Mouse (Mus musculus) lung, adult 2 months (tissue): ENCODE measurements around the gene Gm20388. TPM values are rescaled to one million over a fixed set of nuclear protein-coding genes. Genes with fewer than 3 reads are reported as not detected.

Experiments
- DNase-seq: peaks from one replicate; pipeline ENCODE4 v3.0.0; 2022
- H3K4me1 ChIP-seq: fragments of 200-500 bp; 2 replicates; pipeline ENCODE4 v1.6.1; 2011; ENCODE audit warnings: low read length; ENCODE audit not compliant: control insufficient read depth, insufficient read depth
- H3K4me3 ChIP-seq: fragments of 200-500 bp; replicated peaks from 2 replicates; pipeline ENCODE3; 2011; ENCODE audit warnings: low read depth, mild to moderate bottlenecking, control low read depth, low read length; ENCODE audit errors: extremely low read depth
- CTCF ChIP-seq: fragments of 200-500 bp; IDR thresholded peaks from 2 replicates; pipeline ENCODE4 v1.5.1; 2011; ENCODE audit warnings: mild to moderate bottlenecking, low read length, control low read depth; ENCODE audit not compliant: insufficient read depth
- POLR2A ChIP-seq: fragments of 200-500 bp; IDR thresholded peaks from 2 replicates; pipeline ENCODE4 v1.6.1; 2011; ENCODE audit warnings: low read depth, mild to moderate bottlenecking, control low read depth, low read length, borderline replicate concordance; ENCODE audit errors: extremely low read depth
- whole genome bisulfite sequencing: fragments of 180-500 bp; shearing (Covaris S2); methylation state at CpG from one replicate; pipeline ENCODE4 v1.1.7; 2018; 5-methylcytosine and 5-hydroxymethylcytosine counted together
- polyA plus RNA-seq: library from polyadenylated mRNA; depleted of rRNA; stranded (reverse); fragments of >200 nt; gene quantifications from 2 replicates; pipeline ENCODE4 v1.2.3, GENCODE M21; 2012

Gm20388 gene
- polyA plus RNA-seq, 1 experiment = 67.8 TPM

- Histone ChIP-seq H3K4me3 (no peak overlapping the region), H3K4me1 (no peaks in the 10 kb centered on the region; the same call in 1 of the 2 replicates)
- peak; percentile 23 for DNase-seq
- TF ChIP-seq POLR2A (no peak), CTCF (no peak)
- 20% methylated on average over 20 of the region's 20 CpGs for WGBS
Measured at GRCm38 (mm10) chr8:123729055-123729785, 3818.6 kb downstream of the Gm20388 start.

DNA sequence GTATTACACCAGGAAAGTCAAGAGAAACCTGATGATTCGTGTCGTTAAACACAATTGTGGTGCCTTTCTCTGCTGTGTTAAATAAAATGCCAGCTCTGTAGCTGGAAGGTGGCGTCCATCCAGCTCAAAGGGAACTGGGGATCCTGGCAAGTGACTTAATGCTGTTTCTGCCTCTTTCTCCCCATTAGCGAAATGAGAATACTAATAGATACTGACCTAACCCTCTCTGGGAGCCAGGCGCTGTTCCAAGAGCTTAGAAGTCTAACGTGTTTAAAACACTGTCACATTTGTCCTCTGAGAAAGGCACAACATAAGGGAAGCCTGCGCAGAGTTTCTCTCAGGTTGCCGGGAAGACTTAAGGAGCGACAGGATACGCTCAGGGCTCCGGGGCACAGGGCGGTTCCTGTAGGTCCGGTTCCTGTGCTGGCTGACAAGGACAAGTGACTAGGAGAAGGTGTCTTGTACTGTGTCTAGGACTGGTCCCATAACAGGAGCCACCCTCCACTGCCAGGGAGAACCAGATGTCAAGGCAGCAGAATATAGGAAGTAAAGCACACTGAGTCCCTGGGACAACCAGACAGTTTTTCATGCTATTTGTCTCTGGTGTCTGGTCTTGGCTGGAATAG, 3819.3 kb downstream of the Gm20388 start:
- DNase-seq = no peak
- WGBS = 26% methylated on average over 13 of the region's 13 CpGs

GRCm38 (mm10) chr8:123732332-123732731, 3821.7 kb downstream of the Gm20388 start:
- TF ChIP-seq CTCF (no peak), POLR2A (no peak)
- WGBS = 43% methylated on average over 4 of the region's 4 CpGs
- Histone ChIP-seq H3K4me3 (no peak overlapping the region), H3K4me1 (no peaks in the 10 kb centered on the region; the same call in 1 of the 2 replicates)
- no peak for DNase-seq

More for the DNA sequence above, 3819.3 kb downstream of the Gm20388 start:
- no peak overlapping the region for H3K4me3 ChIP-seq
- no peaks in the 10 kb centered on the region; the same call in 1 of the 2 replicates for H3K4me1 ChIP-seq
- TF ChIP-seq POLR2A = no peak
- no peak for TF ChIP-seq CTCF

GRCm38 (mm10) chr8:123734486-123734885, 3823.8 kb downstream of the Gm20388 start:
- TF ChIP-seq CTCF = no peak
- no peak for TF ChIP-seq POLR2A
- no peak overlapping the region for H3K4me3 ChIP-seq
- 73% methylated on average over 8 of the region's 8 CpGs for WGBS
- DNase-seq = no peak
- H3K4me1 ChIP-seq = no peaks in the 10 kb centered on the region

DNA sequence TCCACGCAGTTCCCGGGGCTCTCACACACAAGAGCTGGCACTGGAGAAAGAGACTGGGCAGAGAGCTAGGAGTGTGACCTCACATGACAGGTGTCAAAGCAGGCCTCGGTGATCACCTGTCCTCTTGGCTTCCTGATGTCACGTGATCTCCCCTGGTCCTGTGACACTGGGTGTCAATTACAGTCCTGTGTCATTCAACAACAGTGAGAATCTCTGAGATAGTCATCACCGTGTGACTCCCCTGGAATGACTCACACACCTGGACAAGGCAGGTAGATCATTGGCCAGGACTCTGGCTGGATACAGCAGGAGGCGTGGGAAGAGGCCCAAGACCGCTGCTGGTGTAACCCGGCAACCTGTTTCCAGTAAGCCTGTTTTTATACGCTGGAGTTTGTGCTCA, 3826.3 kb downstream of the Gm20388 start:
- TF ChIP-seq POLR2A (no peak), CTCF (no peak)
- DNase-seq = no peak
- 65% methylated on average over 9 of the region's 9 CpGs for WGBS
- H3K4me1 ChIP-seq = no peaks in the 10 kb centered on the region
- no peak overlapping the region for H3K4me3 ChIP-seq

GRCm38 (mm10) chr8:123740263-123740662, 3829.6 kb downstream of the Gm20388 start:
- H3K4me3 ChIP-seq = no peak overlapping the region
- WGBS = 68% methylated on average over 4 of the region's 4 CpGs

GRCm38 (mm10) chr8:123741232-123741631, 3830.6 kb downstream of the Gm20388 start:
- TF ChIP-seq CTCF (no peak), POLR2A (no peak)
- WGBS = 85% methylated on average over 9 of the region's 9 CpGs
- Histone ChIP-seq H3K4me1 (no peaks in the 10 kb centered on the region), H3K4me3 (no peak overlapping the region)
- DNase-seq = no peak

More at GRCm38 (mm10) chr8:123740263-123740662, 3829.6 kb downstream of the Gm20388 start:
- no peak for DNase-seq
- H3K4me1 ChIP-seq = no peaks in the 10 kb centered on the region
- TF ChIP-seq POLR2A (no peak), CTCF (no peak)

GRCm38 (mm10) chr8:123746488-123746887, 3835.8 kb downstream of the Gm20388 start:
- TF ChIP-seq CTCF (no peak), POLR2A (no peak)
- WGBS = 84% methylated on average over 4 of the region's 4 CpGs
- H3K4me3 ChIP-seq = no peak overlapping the region

DNA sequence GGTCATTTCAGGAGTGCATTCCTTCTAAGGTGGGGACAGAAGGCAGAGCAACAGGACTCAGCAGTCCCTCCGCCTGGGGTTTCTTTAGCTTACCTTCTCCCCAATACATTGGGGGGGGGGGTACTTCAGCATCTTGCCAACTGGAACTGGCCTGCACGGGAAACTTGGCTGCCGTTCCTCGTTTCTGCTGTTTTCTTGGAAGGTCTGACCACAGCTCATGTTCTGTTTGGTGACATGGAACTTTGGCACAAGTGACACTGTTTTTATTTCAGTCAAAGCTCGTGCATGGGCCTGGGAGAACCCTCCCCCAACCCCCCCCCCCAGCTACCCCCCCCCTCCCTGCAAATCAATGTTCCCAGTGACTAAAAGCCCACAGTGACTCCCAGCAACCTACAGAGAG, 3837.1 kb downstream of the Gm20388 start:
- Histone ChIP-seq H3K4me1 (peaks cover 2% of the 10 kb centered on the region; the same call in 1 of the 2 replicates), H3K4me3 (no peak overlapping the region)
- DNase-seq = no peak
- 26% methylated on average over 5 of the region's 5 CpGs for WGBS
- TF ChIP-seq CTCF (no peak), POLR2A (no peak)

More at GRCm38 (mm10) chr8:123746488-123746887, 3835.8 kb downstream of the Gm20388 start:
- DNase-seq = no peak
- H3K4me1 ChIP-seq = peaks cover 2% of the 10 kb centered on the region; the same call in 1 of the 2 replicates

GRCm38 (mm10) chr8:123750171-123750693, 3839.6 kb downstream of the Gm20388 start:
- Histone ChIP-seq H3K4me3 (no peak overlapping the region), H3K4me1 (peaks cover 2% of the 10 kb centered on the region; the same call in 1 of the 2 replicates)
- no peak for DNase-seq
- TF ChIP-seq CTCF = no peak
- no peak for TF ChIP-seq POLR2A
- WGBS = 22% methylated on average over 5 of the region's 5 CpGs
